ENCODE assay signal across 9 mouse cellular contexts in genomic region chr12:57776290-57776997, GRCm38 (mm10).
A peak's percentile ranks its signal among the peaks of the same experiment; 100 is the strongest.
DNase-seq lines count a peak whose midpoint lies in the region; ATAC-seq and TF ChIP-seq lines count a peak whose summit lies in the region.
"Had no signal": no experiment of that assay in that cellular context is flagged by ENCODE, and none has a peak within 500 bp of the region (broad histone marks: within the 10 kb centered on the region; RNA-seq: fewer than 3 reads in every experiment).

No protein-coding gene starts in this region.

- no peaks in the 10 kb centered on the region for H3K9me3 ChIP-seq in kidney, embryonic 15.5 days (replicated peaks)
- H3K9me3 ChIP-seq in embryonic facial prominence, embryonic 10.5 days: no peaks in the 10 kb centered on the region
- H3K9me3 ChIP-seq in hindbrain, postnatal 0 days (ENCODE audit: low read length): no peaks in the 10 kb centered on the region
- H3K9me3 ChIP-seq in neural tube, embryonic 14.5 days (ENCODE audit: control insufficient read depth, low read length): no peaks in the 10 kb centered on the region

- H3K27ac ChIP-seq in kidney, embryonic 15.5 days: no peak overlapping the region
- 0 out of 2 replicates have a peak overlapping the region, but pooled peaks have one; percentile 10 for H3K27ac ChIP-seq in embryonic facial prominence, embryonic 10.5 days (replicated peaks)
- no peak overlapping the region for H3K27ac ChIP-seq in hindbrain, postnatal 0 days
- no peak overlapping the region for H3K27ac ChIP-seq in neural tube, embryonic 14.5 days (ENCODE audit: low read depth, low read length)
- H3K27ac ChIP-seq: layer of hippocampus, adult 2 months had no signal

- H3K4me2 ChIP-seq in kidney, embryonic 15.5 days: no peak overlapping the region
- H3K4me2 ChIP-seq in hindbrain, postnatal 0 days (ENCODE audit: low read depth, low read length): peak overlapping the region; percentile 26
- H3K4me2 ChIP-seq in neural tube, embryonic 14.5 days (ENCODE audit: low read depth, low read length): peak overlapping the region; percentile 24; the same call in 1 of the 2 replicates

- H3K27me3 ChIP-seq in kidney, embryonic 15.5 days: no peaks in the 10 kb centered on the region
- H3K27me3 ChIP-seq in embryonic facial prominence, embryonic 10.5 days (replicated peaks; ENCODE audit: low read depth, poor library complexity, severe bottlenecking): no peaks in the 10 kb centered on the region
- H3K27me3 ChIP-seq in hindbrain, postnatal 0 days (ENCODE audit: insufficient read depth, low read length): no peaks in the 10 kb centered on the region
- H3K27me3 ChIP-seq in neural tube, embryonic 14.5 days (ENCODE audit: control insufficient read depth, insufficient read depth, low read length): no peaks in the 10 kb centered on the region

- H3K9ac ChIP-seq in kidney, embryonic 15.5 days: no peak overlapping the region
- H3K9ac ChIP-seq in hindbrain, postnatal 0 days (replicated peaks; ENCODE audit: low read length): no peak overlapping the region
- no peak overlapping the region for H3K9ac ChIP-seq in neural tube, embryonic 14.5 days (replicated peaks; ENCODE audit: low read depth, low read length)

- H3K36me3 ChIP-seq in kidney, embryonic 15.5 days: no peaks in the 10 kb centered on the region
- H3K36me3 ChIP-seq in embryonic facial prominence, embryonic 10.5 days (replicated peaks): no peaks in the 10 kb centered on the region
- H3K36me3 ChIP-seq in hindbrain, postnatal 0 days (ENCODE audit: insufficient read depth, low read length): no peaks in the 10 kb centered on the region
- H3K36me3 ChIP-seq in neural tube, embryonic 14.5 days (ENCODE audit: control insufficient read depth, insufficient read depth, low read length): no peaks in the 10 kb centered on the region

- DNase-seq in kidney, postnatal 14 days: no peak
- peak; percentile 26 for DNase-seq in embryonic facial prominence, embryonic 10.5 days (ENCODE audit: low spot score)
- peak; percentile 49 for DNase-seq in hindbrain, postnatal 0 days (ENCODE audit: low spot score)
- no peak for DNase-seq in cerebellum, postnatal 4 days (ENCODE audit: low spot score in 2 of 2)
- DNase-seq in cerebellum, adult 9-11 months: no peak

- peak; percentile 96 for ATAC-seq in kidney, embryonic 15.5 days (replicated peaks; ENCODE audit: low FRiP score)
- ATAC-seq in hindbrain, postnatal 0 days: peak; percentile 61
- ATAC-seq in neural tube, embryonic 14.5 days (ENCODE audit: low read depth): peak; percentile 61
- ATAC-seq in inflammation-experienced regulatory T-cells, adult 6 months: no peak

- WGBS in kidney, embryonic 15.5 days: 13% methylated on average over 12 of the region's 12 CpGs
- WGBS in embryonic facial prominence, embryonic 10.5 days: 11% methylated on average over 12 of the region's 12 CpGs
- 11% methylated on average over 12 of the region's 12 CpGs for WGBS in hindbrain, postnatal 0 days
- WGBS in neural tube, embryonic 14.5 days: 9% methylated on average over 12 of the region's 12 CpGs

- no peaks in the 10 kb centered on the region for H3K4me1 ChIP-seq in kidney, embryonic 15.5 days
- peaks cover 6% of the 10 kb centered on the region; the same call in 1 of the 2 replicates for H3K4me1 ChIP-seq in embryonic facial prominence, embryonic 10.5 days
- no peaks in the 10 kb centered on the region for H3K4me1 ChIP-seq in hindbrain, postnatal 0 days (ENCODE audit: insufficient read depth, low read length)
- 0 out of 2 replicates have a peak, but pooled peaks cover 3% of the 10 kb centered on the region for H3K4me1 ChIP-seq in neural tube, embryonic 14.5 days (ENCODE audit: control insufficient read depth, insufficient read depth, low read length)

- TF ChIP-seq CTCF in hindbrain, postnatal 0 days (IDR thresholded peaks at IDR 0.05; ENCODE audit: low read depth): peak; percentile 3; the same call in 1 of the 2 replicates

- no peak overlapping the region for H3K4me3 ChIP-seq in kidney, embryonic 15.5 days (replicated peaks)
- H3K4me3 ChIP-seq in embryonic facial prominence, embryonic 10.5 days: no peak overlapping the region
- no peak overlapping the region for H3K4me3 ChIP-seq in hindbrain, postnatal 0 days (ENCODE audit: low read length)
- no peak overlapping the region for H3K4me3 ChIP-seq in neural tube, embryonic 14.5 days (ENCODE audit: low read depth, low read length)
- H3K4me3 ChIP-seq: layer of hippocampus, adult 2 months had no signal

Comparison
In these comparisons a context has a peak if more than half of its experiments do, and no peak if none do; other contexts are left out.
1. DNase-seq: peak in embryonic facial prominence, embryonic 10.5 days (single experiment) and hindbrain, postnatal 0 days (single experiment); none in kidney, postnatal 14 days (single experiment), cerebellum, postnatal 4 days (0 of 2) and cerebellum, adult 9-11 months (single experiment).